Comparison of ENCODE assay signal across 21 mouse cellular contexts in the genomic region with DNA sequence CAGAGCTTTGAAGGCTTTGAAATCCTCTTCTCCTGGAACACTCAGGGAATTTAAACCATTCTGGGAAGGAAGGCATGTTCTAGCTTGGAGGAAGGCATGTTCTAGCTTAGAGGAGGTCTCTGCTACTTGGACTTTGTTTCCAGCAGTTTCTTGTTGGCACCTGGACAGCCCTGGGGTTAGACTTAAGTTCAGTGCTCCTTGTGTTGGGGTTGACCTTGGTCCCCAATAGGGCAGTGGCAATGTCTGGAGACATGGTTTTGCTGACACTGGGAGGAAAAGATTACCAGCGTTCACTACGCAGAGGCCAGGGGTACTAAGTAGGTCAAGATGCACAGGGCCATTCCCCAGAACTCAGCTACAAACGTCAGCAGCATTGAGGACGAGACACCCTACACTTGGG.
"Had no signal": no experiment of that assay in that cellular context is flagged by ENCODE, and none has a peak within 500 bp of the region (broad histone marks: within the 10 kb centered on the region; RNA-seq: fewer than 3 reads in every experiment).

No protein-coding gene starts in this region.

- ATAC-seq: forebrain, embryonic 15.5 days; forebrain, postnatal 0 days; hindbrain, postnatal 0 days; liver, embryonic 12.5 days had no signal

- H3K4me3 ChIP-seq: forebrain, embryonic 15.5 days; heart, adult 2 months; heart, embryonic 13.5 days; heart, embryonic 15.5 days; hindbrain, embryonic 13.5 days; hindbrain, embryonic 15.5 days; limb, embryonic 13.5 days; limb, embryonic 15.5 days; liver, embryonic 12.5 days had no signal

- H3K27ac ChIP-seq: forebrain, embryonic 15.5 days; heart, adult 2 months; heart, embryonic 13.5 days; heart, embryonic 15.5 days; hindbrain, embryonic 13.5 days; hindbrain, embryonic 15.5 days; hindbrain, postnatal 0 days; limb, embryonic 13.5 days; limb, embryonic 15.5 days; liver, embryonic 12.5 days; liver, embryonic 14.5 days had no signal

- H3K36me3 ChIP-seq: forebrain, embryonic 15.5 days; heart, embryonic 13.5 days; heart, embryonic 15.5 days; hindbrain, embryonic 13.5 days; hindbrain, embryonic 15.5 days; limb, embryonic 13.5 days; limb, embryonic 15.5 days; liver, embryonic 12.5 days had no signal

- DNase-seq: forebrain, postnatal 0 days; gastrocnemius, postnatal 14 days; gastrocnemius, postnatal 36 days; heart, adult 2 months; heart, postnatal 14 days; heart, postnatal 36 days; layer of hippocampus, adult 9-11 months; layer of hippocampus, postnatal 36 days; left cerebral cortex, postnatal 4 days; lung, adult 18-20 months had no signal

- H3K27me3 ChIP-seq: forebrain, embryonic 15.5 days; heart, embryonic 13.5 days; heart, embryonic 15.5 days; hindbrain, embryonic 15.5 days; limb, embryonic 15.5 days had no signal

- H3K4me1 ChIP-seq: hindbrain, embryonic 15.5 days had no signal

- H3K4me2 ChIP-seq: forebrain, embryonic 15.5 days; heart, embryonic 11.5 days; heart, embryonic 13.5 days; heart, embryonic 15.5 days; hindbrain, embryonic 13.5 days; hindbrain, embryonic 15.5 days; limb, embryonic 13.5 days; limb, embryonic 15.5 days; liver, embryonic 12.5 days had no signal

- H3K9me3 ChIP-seq: forebrain, embryonic 15.5 days; heart, embryonic 13.5 days; heart, embryonic 15.5 days; hindbrain, embryonic 13.5 days; hindbrain, embryonic 15.5 days; limb, embryonic 13.5 days; limb, embryonic 15.5 days; liver, embryonic 12.5 days had no signal

- H3K9ac ChIP-seq: forebrain, embryonic 15.5 days; forebrain, postnatal 0 days; heart, embryonic 13.5 days; heart, embryonic 15.5 days; hindbrain, embryonic 13.5 days; hindbrain, embryonic 15.5 days; limb, embryonic 13.5 days; limb, embryonic 15.5 days; liver, embryonic 12.5 days; liver, embryonic 14.5 days had no signal
